Mouse (Mus musculus) skeletal muscle tissue, postnatal 0 days (tissue): Measurements from ENCODE around the gene Serpinb9d. TPM values are rescaled to one million over a fixed set of nuclear protein-coding genes. Genes with fewer than 3 reads are reported as not detected.

Source experiments
- polyA plus RNA-seq: library from polyadenylated mRNA; unstranded; fragments of >200 nt; fragmentation: Nextera tagmentation; extraction: Ambion mirVana; gene quantifications from 2 replicates; pipeline ENCODE4 v1.2.1, GENCODE M21; 2015

The Serpinb9d gene
- polyA plus RNA-seq = not detected in 2 replicates

DNA sequence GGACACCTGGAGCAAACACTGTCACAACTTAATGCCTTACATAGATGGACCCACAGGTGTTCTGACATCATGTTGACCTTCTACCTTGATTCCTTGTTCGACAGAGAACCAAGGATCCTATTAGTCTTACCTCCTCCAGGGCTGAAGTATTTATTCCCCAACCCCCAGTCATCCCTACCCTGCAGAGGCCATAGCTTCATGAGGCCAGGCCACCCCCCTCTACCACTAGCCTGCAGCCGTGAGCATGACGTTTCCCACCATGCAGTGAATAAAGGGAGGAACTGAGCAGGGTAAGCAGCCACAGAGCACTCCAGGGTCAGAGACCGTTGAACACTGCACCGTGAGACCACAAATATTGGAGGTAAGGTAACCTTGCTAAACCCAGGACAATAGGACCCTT lies at the start of gene Serpinb9d:
Serpinb9d (plus strand) TSS at position 301 of the 400 bp plus-strand sequence.

GRCm38 (mm10) chr13:33159642-33160041 lies 33.1 kb upstream of the Serpinb9d start, which contains the start of gene Serpinb9c:
Serpinb9c (minus strand) TSS chr13:33159742.

GRCm38 (mm10) chr13:33249312-33249711 lies 56.6 kb downstream of the Serpinb9d start, which contains the start of gene Serpinb9e:
Serpinb9e (plus strand) TSS chr13:33249612.

Other genes with a start within 250 kb of the Serpinb9d start
- gene Serpinb6b, start 227.8 kb upstream of the Serpinb9d start, polyA plus RNA-seq = 2.0 TPM in 2 replicates
- 3.4 and 3.6 TPM in 2 replicates for gene Serpinb9, start 189.7 kb upstream of the Serpinb9d start, polyA plus RNA-seq
- 0.18 and 0.28 TPM in 2 replicates for gene Serpinb9b, start 165.5 kb upstream of the Serpinb9d start, polyA plus RNA-seq
- gene Serpinb1b, start 114.4 kb upstream of the Serpinb9d start, polyA plus RNA-seq = 0.22 and 0.62 TPM in 2 replicates
- gene Serpinb9c, start 33.2 kb upstream of the Serpinb9d start, polyA plus RNA-seq = not detected in 2 replicates
- gene Serpinb9e, start 56.7 kb downstream of the Serpinb9d start, polyA plus RNA-seq = not detected in 2 replicates
- not detected in 2 replicates for gene Serpinb9f, start 131.1 kb downstream of the Serpinb9d start, polyA plus RNA-seq
- not detected in 2 replicates for gene Gm11397, start 202.8 kb downstream of the Serpinb9d start, polyA plus RNA-seq